ENCODE assay signal across 14 mouse cellular contexts in the genomic region with DNA sequence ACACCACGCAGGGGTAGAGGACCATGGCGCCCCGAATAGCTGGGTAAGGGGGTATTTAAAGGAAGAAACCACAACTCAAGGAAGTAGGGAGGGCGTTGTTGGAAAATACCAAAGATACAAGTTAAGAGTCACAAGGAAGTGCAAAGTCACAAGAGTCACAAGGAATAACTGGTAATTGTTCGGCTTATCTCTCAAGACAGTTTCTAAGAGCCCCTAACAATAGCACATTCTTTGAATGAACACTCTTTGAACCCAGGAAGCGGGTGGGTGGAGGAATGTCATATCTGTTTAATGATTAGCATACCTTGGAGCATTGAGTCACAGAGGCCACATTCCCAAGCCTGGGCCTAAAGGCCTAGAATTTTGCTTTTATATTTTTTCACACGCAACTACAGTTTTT. TPM values are rescaled to one million over a fixed set of nuclear protein-coding genes. Genes with fewer than 3 reads are reported as not detected.
"Had no signal": no experiment of that assay in that cellular context is flagged by ENCODE, and none has a peak within 500 bp of the region (broad histone marks: within the 10 kb centered on the region; RNA-seq: fewer than 3 reads in every experiment).

No protein-coding gene starts in this region.

RNA-seq across cellular contexts. Expression of a gene that starts 4.7 kb away (rescaled TPM):
- polyA plus RNA-seq: neural tube, embryonic 12.5 days; neural tube, embryonic 13.5 days; neural tube, embryonic 14.5 days; neural tube, embryonic 15.5 days; spleen, adult 2 months; stomach, embryonic 14.5 days; stomach, embryonic 15.5 days; stomach, embryonic 16.5 days; testis, adult 2 months had no signal

RNA-seq across cellular contexts. Expression of a gene that starts 23.4 kb away (rescaled TPM):
- total RNA-seq: neutrophil, adult 5-6 weeks had no signal
- polyA plus RNA-seq: neural tube, embryonic 12.5 days; neural tube, embryonic 13.5 days; neural tube, embryonic 14.5 days; neural tube, embryonic 15.5 days; spleen, adult 2 months; stomach, embryonic 14.5 days; stomach, embryonic 15.5 days; stomach, embryonic 16.5 days; stomach, postnatal 0 days; testis, adult 2 months; thymus, adult 2 months; thymus, postnatal 0 days had no signal

RNA-seq across cellular contexts. Expression of a gene that starts 38.6 kb away (rescaled TPM):
- polyA plus RNA-seq: neural tube, embryonic 15.5 days; stomach, embryonic 16.5 days; testis, adult 2 months; urinary bladder, adult 2 months had no signal
